Mouse (Mus musculus) olfactory bulb, adult 2 months (tissue): ENCODE measurements around the gene Tenm4. TPM values are rescaled to one million over a fixed set of nuclear protein-coding genes. Genes with fewer than 3 reads are reported as not detected.
A peak's percentile ranks its signal among the peaks of the same experiment; 100 is the strongest.

ENCODE experiments used
- H3K27ac ChIP-seq: fragments of 200-500 bp; 2 replicates; pipeline ENCODE4 v1.5.1; 2012; ENCODE audit warnings: low read depth, low read length; ENCODE audit not compliant: insufficient read depth
- H3K4me1 ChIP-seq: fragments of 200-500 bp; 2 replicates; pipeline ENCODE4 v1.6.1; 2012; ENCODE audit warnings: low read length; ENCODE audit not compliant: control insufficient read depth, insufficient read depth
- H3K4me3 ChIP-seq: fragments of 200-500 bp; 2 replicates; pipeline ENCODE4 v1.5.1; 2012; ENCODE audit warnings: mild to moderate bottlenecking, low read depth, low read length, moderate library complexity; ENCODE audit not compliant: insufficient read depth
- CTCF ChIP-seq: fragments of 200-500 bp; IDR thresholded peaks from 2 replicates; pipeline ENCODE4 v1.5.1; 2012; ENCODE audit warnings: low read depth, mild to moderate bottlenecking, low read length, moderate library complexity; ENCODE audit not compliant: insufficient read depth
- POLR2A ChIP-seq: fragments of 200-500 bp; IDR thresholded peaks from 2 replicates; pipeline ENCODE4 v1.6.1; 2012; ENCODE audit warnings: mild to moderate bottlenecking, low read depth, low read length, moderate library complexity; ENCODE audit not compliant: insufficient read depth
- WGBS: fragments of 180-500 bp; shearing (Covaris S2); methylation state at CpG from one replicate; pipeline ENCODE4 v1.1.7; 2018; 5-methylcytosine and 5-hydroxymethylcytosine counted together
- polyA plus RNA-seq: library from polyadenylated mRNA; stranded (reverse); fragments of >200 nt; gene quantifications from 2 replicates; pipeline ENCODE4 v1.2.4, GENCODE M21; 2012; ENCODE audit warnings: low replicate concordance; ENCODE audit not compliant: missing spikeins, insufficient read depth, insufficient read length

The Tenm4 gene
- polyA plus RNA-seq, 1 experiment, result not detected

DNA sequence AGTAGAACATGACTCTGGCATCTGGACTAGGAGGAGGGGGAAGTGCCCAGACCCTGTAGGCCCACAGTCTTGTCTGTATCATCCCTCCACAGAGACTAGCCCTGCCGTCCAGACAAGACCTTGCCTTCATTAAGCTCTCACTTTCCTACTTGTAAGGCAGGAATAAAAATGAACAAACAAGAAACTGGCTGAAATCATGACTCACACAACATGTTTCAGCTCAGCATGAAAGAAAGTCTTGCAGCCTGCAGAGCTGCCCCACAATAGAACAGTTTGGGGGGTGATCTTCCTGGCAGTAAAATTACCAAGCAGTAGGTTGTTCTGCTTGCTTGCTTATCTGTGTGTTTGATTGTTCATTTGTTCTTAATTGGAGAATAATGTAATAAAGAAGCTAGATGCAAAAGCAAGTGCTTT is 539.6 kb downstream of the Tenm4 start:
- Histone ChIP-seq H3K4me1 (peaks cover 16% of the 10 kb centered on the region), H3K4me3 (no peak overlapping the region), H3K27ac (peak overlapping the region; percentile 72)
- WGBS, result 24% methylated on average over 1 of the region's 1 CpGs
- TF ChIP-seq POLR2A (no peak), CTCF (no peak)

DNA sequence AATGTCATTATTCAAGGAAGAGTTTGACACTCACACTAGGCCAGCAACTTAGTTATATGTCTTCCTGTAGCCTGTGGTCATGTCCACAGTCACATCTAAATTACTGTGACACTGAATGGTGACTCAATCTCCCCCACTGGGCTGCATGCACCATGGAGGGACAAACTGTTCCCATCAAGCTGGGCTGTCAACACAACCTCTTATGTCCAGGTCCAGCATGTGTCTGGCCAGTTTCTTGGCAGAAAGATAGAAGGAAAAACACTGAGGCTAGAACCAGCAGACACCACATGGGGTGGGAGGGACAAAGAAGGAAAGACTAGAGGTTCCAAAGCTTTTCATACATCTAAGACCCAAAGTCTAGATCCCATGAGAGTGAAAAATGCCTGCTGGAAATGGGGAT is 541.8 kb downstream of the Tenm4 start:
- no peak for TF ChIP-seq CTCF
- TF ChIP-seq POLR2A, result no peak
- Histone ChIP-seq H3K4me1 (peaks cover 16% of the 10 kb centered on the region), H3K4me3 (no peak overlapping the region), H3K27ac (no peak overlapping the region)

DNA sequence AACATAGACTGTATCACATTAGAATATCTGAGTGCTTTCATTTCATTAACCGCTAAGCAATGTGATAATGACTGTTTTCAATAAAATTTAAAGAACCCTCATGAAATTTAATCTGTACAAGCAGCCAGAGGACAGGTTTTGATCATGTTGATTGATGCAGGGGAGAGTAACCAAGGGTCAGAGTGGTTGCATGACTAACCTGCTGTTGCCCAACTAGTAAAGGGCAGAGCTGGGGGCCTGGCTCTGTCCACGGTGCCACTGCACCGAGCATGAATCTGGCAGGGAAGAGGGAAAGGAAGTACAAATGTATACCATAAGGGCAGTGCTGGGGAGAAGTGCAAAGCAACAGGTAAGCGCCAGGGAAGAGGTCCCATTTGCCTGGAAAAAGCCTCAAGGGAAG is 545.9 kb downstream of the Tenm4 start:
- TF ChIP-seq CTCF (no peak), POLR2A (no peak)
- 93% methylated on average over 4 of the region's 4 CpGs for WGBS
- no peak overlapping the region for H3K4me3 ChIP-seq
- peaks cover 14% of the 10 kb centered on the region for H3K4me1 ChIP-seq
- H3K27ac ChIP-seq, result no peak overlapping the region

DNA sequence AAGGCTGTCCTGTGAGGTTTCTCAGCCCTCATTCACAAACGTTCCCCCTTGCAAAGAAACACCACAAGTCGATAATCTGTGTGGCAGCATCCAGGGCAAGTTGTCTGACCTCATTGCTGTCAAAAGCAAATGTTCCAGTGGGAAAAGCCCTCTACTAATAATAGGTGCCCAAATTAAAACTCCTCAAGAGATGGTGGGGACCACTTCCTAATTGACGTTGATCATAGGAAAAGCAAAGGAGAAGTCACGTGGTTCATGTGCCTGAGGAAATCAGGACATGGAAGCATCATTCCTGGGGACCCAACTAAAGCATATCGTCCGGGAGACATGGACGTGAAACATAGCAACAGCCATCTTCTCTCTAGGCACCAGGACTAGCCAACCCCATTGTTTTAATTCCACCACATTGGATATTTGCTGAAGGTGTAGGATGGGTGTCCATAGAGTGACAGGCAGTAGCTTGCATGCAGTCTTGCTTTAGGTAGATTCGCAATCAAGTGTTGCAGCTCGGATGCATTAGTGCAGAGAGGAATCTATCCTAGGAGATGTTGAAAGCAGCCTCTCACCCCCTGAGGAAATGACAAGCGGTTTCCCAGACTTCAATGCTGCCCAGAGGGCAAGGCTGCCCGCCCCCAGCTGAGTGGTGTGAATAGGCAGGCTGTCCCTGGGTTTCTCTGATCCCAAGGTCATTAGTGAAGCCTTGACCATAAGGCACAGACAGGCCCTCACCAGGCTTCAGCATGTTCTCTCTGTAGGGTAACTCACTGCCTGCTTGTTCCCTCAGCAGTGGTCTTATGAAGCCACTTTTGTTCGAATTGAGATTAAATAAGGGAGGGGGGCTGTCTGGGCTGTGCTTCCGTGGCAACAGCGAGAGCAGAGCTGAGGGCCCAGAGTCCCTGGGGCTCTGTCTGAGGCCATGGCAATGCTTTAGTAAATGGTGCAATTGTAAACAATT is 547.4 kb downstream of the Tenm4 start:
- TF ChIP-seq CTCF (no peak), POLR2A (no peak)
- Histone ChIP-seq H3K4me1 (peaks cover 20% of the 10 kb centered on the region), H3K4me3 (no peak overlapping the region), H3K27ac (peak overlapping the region; percentile 42; the same call in 1 of the 2 replicates)
- 47% methylated on average over 14 of the region's 14 CpGs for WGBS

DNA sequence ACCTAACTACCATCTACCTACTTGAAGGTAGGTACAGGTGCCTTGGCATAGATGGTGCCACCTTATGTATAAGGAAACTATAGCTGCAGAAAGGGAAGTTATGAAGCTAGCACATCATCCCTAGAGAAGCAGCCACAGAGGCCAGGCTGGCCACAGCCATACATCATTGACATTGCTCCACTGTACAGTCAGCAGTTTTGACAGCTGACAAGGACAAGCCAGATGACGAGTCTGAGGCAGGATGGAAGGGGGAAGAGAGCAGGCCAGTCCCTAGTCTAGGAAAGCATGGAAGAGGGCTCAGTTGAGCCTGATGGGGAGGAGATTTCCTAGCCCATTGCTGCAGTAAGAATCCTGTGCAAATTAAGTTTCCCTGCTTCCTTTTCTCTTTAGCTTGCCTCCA is 548.9 kb downstream of the Tenm4 start:
- Histone ChIP-seq H3K27ac (no peak overlapping the region), H3K4me3 (no peak overlapping the region), H3K4me1 (peaks cover 20% of the 10 kb centered on the region)
- TF ChIP-seq CTCF, result no peak
- TF ChIP-seq POLR2A, result no peak
- WGBS, result 65% methylated on average over 1 of the region's 1 CpGs

DNA sequence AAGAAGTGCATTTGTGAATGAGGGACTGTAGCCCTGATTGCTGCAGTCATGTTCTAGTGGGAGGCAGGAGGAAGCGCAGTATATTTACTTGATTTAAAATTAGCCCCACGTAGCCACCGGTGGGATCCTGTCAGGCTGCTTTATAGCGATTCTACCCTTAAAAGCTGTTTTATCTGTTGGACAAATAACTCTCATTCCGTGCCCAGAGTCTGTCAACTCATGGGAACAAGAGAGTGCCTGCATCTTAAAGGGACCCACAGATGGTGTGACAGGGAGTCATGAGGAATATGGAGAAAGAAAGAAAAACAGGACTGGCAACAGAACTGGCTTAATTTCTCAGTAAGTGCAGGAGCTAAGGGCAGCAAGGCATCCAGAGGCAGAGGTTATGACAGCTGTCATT is 549.4 kb downstream of the Tenm4 start:
- Histone ChIP-seq H3K4me3 (no peak overlapping the region), H3K27ac (no peak overlapping the region), H3K4me1 (peaks cover 20% of the 10 kb centered on the region)
- 38% methylated on average over 5 of the region's 5 CpGs for WGBS
- TF ChIP-seq CTCF (no peak), POLR2A (no peak)

DNA sequence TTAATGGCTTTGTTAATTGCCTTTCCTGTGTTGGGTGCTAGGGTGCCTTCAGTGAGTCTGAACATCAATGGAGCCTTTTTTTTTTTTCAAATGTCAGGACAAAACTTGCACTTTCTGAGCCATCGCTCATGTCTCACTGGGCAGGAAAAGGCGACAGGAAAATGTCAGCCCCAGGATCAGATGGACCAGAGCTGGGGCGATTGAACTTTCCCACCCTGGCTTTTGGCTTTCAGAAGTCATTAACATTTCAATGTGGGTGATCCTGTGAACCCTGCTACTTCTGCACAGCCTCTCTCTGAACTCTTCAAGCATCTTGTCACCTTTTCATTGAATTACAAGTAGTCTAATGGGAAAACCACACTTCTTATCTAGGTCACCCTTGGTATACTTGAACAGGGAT is 551.8 kb downstream of the Tenm4 start:
- H3K4me3 ChIP-seq, result no peak overlapping the region
- H3K27ac ChIP-seq, result no peak overlapping the region
- H3K4me1 ChIP-seq, result peaks cover 20% of the 10 kb centered on the region
- TF ChIP-seq CTCF (no peak), POLR2A (no peak)
- WGBS, result 71% methylated on average over 3 of the region's 3 CpGs

DNA sequence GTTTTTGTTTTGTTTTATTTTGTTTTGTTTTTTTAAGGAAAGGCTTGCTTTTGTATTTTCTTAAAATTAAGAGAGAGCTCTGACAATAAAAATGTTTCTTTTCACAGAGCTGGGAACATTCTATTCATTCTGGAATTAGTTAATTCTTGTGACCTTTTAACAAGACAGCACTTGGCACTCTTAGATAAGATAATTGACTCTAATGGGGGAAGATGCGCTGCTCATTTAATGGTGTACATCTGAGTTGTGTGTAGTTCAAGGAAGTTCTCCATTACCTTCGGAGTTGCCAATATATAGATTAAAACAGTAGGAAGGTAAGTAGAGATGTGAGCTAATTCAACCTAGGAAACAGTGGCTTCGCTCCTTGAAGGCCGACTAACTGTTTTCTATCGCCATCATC is 554.6 kb downstream of the Tenm4 start:
- Histone ChIP-seq H3K27ac (no peak overlapping the region), H3K4me1 (peaks cover 6% of the 10 kb centered on the region), H3K4me3 (no peak overlapping the region)
- no peak for TF ChIP-seq CTCF
- 85% methylated on average over 5 of the region's 5 CpGs for WGBS

DNA sequence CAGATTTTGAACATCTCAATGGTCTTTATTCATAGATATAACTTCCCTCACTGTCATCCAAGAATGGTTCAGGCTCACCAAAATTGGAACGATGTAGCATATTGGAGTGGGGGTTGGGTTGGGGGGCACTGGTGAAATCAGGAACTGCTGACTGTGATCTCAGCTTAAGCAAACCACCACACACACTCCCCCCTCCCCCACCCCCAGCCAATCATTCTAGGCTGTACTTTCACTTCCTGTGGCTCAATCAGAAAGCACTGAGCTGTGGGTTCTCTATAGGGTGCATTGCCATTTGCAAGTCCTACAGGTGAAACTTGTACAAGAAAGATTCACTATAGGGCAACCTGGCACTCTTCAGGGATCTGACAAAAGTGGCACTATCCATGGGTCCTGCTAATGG is 559.3 kb downstream of the Tenm4 start:
- Histone ChIP-seq H3K4me1 (no peaks in the 10 kb centered on the region), H3K27ac (no peak overlapping the region), H3K4me3 (no peak overlapping the region)
- 93% methylated on average over 1 of the region's 1 CpGs for WGBS
- TF ChIP-seq POLR2A, result no peak

DNA sequence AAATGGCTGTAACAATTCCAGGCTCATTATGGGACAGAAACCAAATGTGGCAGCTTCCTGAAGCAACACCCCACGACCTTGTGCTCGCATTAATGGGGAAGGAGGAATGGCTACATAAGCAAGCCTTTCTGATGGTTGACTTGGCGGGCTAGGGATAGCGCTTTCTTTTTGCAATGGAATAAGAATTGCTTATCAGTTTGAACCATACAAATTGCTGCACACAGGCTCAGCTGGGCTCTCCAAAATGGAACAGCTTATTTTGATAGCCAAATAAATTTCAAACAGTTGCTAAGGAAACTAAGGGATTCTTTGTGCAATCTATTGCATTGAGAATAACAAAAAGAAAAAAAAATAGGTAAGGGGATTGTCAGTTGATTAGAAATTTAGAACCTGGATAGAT is 560.9 kb downstream of the Tenm4 start:
- WGBS, result 84% methylated on average over 4 of the region's 4 CpGs
- H3K4me1 ChIP-seq, result no peaks in the 10 kb centered on the region
- H3K4me3 ChIP-seq, result no peak overlapping the region
- H3K27ac ChIP-seq, result no peak overlapping the region
- TF ChIP-seq CTCF, result no peak
- no peak for TF ChIP-seq POLR2A
